Mouse (Mus musculus): Measurements from ENCODE around the gene Ptpre.
"Not testable (repeated sequence)": the region's sequence is repeated elsewhere in the genome, so short reads cannot be mapped to it uniquely, and the experiment has no call there.

The Ptpre gene

GRCm38 (mm10) chr7:135605804-135606072, 68.5 kb downstream of the Ptpre start:
- no peak for DNase-seq (ENCODE audit: low spot score)

- DNase-seq (ENCODE audit: low spot score): no peak
Measured at GRCm38 (mm10) chr7:135608208-135608607, 70.9 kb downstream of the Ptpre start.

GRCm38 (mm10) chr7:135609028-135609427, 71.7 kb downstream of the Ptpre start:
- no peak for DNase-seq (ENCODE audit: low spot score)

DNA sequence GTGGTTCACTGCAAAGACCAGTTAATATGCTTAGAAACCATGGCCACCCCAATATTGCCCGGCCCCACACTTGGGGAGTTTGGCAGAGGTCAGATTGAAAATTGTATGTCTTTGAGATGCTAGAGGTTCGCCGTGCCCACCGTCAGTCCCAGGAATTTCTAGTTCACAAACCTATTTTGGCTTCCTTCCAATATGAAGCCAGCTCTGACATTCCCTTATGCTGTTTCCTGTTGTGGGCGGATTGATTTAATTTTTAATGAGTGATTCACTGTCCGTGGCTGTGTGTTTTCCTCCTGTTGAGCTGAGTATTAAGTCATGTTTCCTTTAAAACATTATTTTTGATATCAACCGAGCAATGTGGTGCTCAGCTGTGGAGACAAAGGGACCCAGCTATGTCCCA, 72.4 kb downstream of the Ptpre start:
- peak; percentile 60 for DNase-seq (ENCODE audit: low spot score)

DNA sequence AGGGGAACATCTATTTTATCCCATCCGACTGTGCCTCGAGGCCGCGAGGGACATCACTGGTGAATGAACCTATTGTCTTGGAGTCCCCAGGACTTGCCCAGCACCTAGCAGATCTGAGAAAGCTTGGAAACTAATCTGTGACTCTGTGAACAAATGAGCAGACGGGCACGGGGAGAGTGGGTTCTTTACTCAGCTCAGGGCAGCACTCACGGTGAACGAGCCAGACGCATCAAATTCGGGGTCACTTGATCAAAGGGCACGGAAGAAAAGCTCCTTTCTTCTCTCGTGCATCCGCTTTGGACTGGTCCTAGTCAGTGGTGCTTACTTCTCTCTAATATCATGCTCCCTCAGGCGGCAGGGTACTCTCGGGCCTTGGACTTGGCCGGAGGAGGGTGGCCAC, 75.0 kb downstream of the Ptpre start:
- DNase-seq (ENCODE audit: low spot score): no peak

- DNase-seq (ENCODE audit: low spot score): no peak
Measured at GRCm38 (mm10) chr7:135612801-135613200, 75.5 kb downstream of the Ptpre start.

DNA sequence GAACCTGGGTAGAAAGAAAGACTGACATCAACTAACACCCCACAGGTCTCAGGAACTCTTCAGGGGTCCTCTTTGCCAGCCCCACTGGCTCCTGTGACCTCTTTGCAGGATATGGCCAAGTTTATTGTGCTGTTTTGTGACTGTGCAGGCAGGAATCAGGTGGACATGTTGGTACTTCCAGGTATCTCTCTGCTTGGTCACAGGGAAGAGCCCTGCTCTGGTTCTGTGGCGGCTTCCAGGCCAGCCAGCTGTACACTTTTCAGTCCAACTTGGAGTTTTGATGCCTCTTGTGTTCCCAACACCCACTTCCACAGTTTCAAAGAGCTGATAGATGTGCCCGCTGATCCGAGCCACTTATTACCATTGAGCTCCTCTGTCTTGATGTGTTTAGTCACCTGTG, 76.1 kb downstream of the Ptpre start:
- DNase-seq (ENCODE audit: low spot score): no peak

DNA sequence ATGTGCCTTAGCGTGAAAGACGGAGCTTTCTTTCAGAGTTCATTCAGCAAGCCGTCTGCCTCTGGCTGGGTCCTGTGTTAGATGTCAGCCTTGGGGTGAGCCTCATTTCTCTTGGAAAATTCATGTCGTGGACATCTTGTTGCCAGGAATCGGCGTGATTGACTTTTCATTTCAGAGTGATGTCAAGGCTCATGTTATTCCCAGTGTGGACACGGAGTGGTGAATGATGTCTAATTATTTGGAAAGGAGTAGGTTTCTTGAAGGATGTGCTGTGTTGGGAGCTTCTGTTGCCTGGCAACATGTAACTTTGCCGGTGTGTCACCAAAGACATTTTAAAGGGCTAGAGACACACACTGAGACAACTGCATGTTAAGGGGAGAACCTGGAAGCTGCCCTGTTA, 77.6 kb downstream of the Ptpre start:
- no peak for DNase-seq (ENCODE audit: low spot score)

DNA sequence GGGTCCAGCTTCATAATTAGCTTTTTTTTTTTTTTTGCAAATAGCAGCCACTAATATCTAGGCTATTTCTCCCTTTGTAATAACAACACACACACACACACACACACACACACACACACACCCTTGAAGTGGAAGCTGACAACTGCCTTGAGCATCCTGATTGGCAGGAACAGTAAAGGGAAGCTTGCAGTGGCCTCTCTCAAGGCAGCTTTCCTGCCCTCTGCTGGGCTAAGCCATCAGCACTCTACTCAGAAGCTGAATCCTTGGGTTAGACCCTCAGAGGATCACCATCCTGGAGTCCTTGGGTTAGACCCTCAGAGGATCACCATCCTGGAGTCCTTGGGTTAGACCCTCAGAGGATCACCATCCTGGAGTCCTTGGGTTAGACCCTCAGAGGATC, 79.2 kb downstream of the Ptpre start:
- DNase-seq (ENCODE audit: low spot score): not testable (repeated sequence)

- no peak for DNase-seq (ENCODE audit: low spot score)
Measured at GRCm38 (mm10) chr7:135617776-135618175, 80.5 kb downstream of the Ptpre start.

DNA sequence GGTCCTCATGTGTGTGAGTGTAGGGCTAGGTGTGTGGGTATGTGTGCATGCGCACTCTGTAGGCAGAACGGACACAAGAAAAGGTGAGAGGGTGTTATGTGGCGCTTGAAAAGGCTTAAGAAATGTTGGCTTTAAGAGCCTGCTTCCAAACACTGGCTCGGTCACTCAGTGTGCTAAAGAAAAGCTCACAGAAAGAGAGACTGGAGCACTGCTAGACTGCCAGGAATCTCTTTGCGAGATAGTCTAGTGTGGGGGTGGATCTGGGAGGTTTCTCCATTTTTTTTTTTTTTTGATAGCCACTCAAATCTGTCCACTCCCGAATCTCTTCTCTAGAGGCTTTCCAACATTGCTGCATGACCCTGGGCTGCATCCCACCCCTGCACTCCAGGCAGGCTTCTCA, 84.4 kb downstream of the Ptpre start:
- no peak for DNase-seq (ENCODE audit: low spot score)

DNA sequence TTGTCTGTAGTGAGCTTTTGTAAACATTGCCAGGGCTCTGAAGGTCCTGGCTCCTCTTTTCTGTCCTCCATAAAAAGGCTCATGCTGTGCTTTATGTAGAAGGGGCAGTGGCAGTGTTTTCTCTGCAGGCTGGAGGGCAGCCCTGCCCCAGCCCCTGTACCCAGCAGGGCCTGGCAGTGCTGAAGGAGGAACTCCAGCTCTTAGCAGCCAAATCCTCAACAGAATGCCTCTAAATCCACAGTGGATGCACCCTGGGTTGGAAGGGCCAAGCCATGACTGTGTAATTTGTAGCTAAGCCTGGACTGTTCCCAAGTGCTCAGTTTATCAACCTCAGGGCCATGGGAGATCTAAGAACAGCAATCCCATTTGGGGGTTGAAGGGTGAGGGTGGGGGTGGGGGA, 85.0 kb downstream of the Ptpre start:
- no peak for DNase-seq (ENCODE audit: low spot score)

DNA sequence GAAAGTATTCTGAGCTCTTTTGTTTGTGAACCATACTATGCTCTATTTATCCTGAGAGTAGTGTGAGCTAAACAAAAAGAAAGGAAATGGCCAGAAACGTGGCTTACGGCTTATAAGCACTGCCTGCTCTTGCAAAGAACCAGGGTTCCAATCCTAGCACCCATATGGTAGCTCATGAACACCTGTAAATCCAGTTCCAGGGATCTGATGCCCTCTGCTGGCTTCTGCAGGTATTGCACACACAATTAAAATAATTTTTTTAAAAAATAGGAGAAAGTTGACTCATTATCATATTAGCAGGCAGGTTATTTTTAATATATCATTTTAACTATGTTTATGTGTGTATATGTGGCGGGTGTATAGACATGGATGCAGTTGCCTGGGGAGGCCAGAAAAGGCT, 87.6 kb downstream of the Ptpre start:
- no peak for DNase-seq (ENCODE audit: low spot score)

DNA sequence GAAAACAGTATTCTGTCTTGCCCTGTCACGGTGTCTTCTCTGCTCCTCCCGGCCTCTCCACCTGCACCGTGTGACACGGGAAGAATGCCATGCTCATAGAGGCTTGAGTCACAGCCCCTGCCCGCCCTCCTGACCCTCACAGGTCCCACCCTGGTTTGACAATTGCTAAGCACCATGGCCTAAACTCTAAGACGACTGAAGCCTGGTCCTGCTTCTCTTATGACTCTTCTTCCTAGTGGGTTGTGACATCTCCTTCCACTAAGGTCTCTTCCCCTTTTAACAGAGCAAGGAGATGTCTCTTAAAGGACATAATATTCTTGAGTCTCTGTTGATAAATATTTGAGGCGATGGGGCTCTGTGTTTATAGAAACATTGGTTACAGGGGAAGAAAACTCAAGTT, 91.1 kb downstream of the Ptpre start:
- DNase-seq (ENCODE audit: low spot score): no peak

- DNase-seq (ENCODE audit: low spot score): no peak
Measured at GRCm38 (mm10) chr7:135629019-135629418, 91.7 kb downstream of the Ptpre start.

- DNase-seq (ENCODE audit: low spot score): peak; percentile 79
Measured at GRCm38 (mm10) chr7:135631776-135632552, 94.7 kb downstream of the Ptpre start.

DNA sequence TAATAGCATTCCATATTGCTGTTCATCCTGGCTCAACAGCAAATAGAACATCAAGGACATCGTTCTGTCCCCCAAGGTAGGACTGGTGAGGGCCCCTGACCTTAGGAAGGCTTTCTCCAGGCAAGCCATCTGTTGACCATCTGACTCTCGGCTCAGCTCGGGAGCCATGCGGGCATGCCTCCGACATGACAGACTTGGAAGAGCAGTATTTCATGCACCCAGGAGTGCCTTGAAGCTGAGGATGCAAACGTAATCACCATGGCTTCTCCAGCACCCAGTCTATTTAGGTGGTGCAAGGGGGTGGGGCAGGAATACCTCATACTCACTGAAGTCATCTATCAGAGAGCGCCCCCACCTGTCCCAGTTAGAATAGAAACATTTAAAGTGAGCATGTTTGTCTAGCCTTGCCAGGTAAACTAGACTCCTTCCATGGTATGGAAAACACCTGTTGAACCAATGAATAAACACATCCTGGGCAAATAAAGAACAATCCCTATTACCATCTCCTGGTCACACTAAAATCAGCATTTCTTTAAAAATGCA, 95.5 kb downstream of the Ptpre start:
- no peak for DNase-seq (ENCODE audit: low spot score)

GRCm38 (mm10) chr7:135634851-135635624, 97.8 kb downstream of the Ptpre start:
- no peak for DNase-seq (ENCODE audit: low spot score)

DNA sequence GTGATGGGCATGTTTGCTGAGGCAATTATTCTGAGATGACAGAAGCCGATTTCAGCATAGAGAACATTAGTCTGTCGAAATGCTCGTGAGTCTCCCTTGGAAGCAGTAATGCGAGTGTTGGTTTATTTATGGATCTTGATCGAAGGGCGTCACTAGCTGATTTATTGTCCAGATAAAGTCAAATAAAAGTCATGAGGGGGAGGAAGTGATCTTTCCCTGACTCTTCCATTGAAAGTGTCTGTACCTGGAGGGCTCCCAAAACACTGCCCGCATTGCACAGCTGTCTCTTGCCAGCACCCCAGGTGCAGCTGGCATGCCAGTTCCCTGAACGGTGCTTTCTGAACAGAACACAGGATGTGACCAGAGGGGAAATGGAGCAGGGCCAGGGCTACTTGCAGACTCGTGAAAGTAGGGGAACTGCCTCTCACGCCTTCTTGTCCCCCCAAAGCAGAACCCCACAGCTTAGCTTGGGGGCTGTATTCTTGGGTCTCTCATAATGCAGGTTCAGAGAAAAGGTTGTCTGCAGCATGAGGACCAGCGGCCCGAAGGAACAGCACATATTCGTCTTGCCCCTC, 100.2 kb downstream of the Ptpre start:
- no peak for DNase-seq (ENCODE audit: low spot score)

DNA sequence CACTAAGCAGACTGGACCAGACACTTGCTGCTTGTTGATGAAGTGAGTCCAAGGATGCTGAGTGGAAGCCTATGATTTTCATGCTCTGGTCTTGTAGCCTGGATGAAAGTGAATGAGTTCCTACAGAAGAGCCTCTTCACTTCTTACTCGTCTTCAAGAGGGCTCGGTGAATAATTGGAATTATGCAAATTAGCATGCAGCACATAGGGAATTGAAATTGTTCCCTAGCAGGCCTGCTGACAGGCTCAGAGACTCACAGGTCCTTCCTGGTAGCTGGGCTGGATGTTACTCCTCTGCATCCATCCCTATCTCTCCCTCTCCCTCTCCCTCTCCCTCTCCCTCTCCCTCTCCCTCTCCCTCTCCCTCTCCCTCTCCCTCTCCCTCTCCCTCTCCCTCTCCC, 102.1 kb downstream of the Ptpre start:
- DNase-seq (ENCODE audit: low spot score): no peak

- no peak for DNase-seq (ENCODE audit: low spot score)
Measured at GRCm38 (mm10) chr7:135641698-135642507, 104.6 kb downstream of the Ptpre start.

DNA sequence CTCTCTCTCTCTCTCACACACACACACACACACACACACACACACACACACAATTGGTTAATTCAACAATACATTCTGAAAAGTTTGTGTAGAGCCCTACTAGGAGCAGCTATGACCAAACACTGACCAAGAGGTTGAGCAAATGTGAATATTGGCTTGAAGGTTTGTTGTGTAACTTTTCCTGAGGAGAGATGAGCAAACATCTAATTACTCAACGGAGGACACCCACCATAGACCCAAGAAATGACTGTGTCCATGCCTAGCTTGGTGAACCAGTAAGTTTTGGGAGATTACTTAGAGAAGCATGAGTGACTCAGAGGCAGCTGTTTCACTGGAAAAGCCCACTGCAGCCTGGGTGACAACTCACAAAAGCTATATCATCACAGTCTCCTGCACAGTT, 107.2 kb downstream of the Ptpre start:
- no peak for DNase-seq (ENCODE audit: low spot score)
